Mouse (Mus musculus) bone marrow, adult 2 months (tissue): ENCODE data around the gene Ost4.

Experiments used
- CTCF ChIP-seq: fragments of 200-500 bp; IDR thresholded peaks from 2 replicates; pipeline ENCODE4 v1.5.1; 2011; ENCODE audit warnings: low read length, control low read depth; ENCODE audit not compliant: control insufficient read depth, insufficient read depth
- POLR2A ChIP-seq: fragments of 200-500 bp; IDR thresholded peaks from 2 replicates; pipeline ENCODE4 v1.6.1; 2011; ENCODE audit warnings: low read depth, mild to moderate bottlenecking, control low read depth, low read length, borderline replicate concordance; ENCODE audit not compliant: control insufficient read depth

DNA sequence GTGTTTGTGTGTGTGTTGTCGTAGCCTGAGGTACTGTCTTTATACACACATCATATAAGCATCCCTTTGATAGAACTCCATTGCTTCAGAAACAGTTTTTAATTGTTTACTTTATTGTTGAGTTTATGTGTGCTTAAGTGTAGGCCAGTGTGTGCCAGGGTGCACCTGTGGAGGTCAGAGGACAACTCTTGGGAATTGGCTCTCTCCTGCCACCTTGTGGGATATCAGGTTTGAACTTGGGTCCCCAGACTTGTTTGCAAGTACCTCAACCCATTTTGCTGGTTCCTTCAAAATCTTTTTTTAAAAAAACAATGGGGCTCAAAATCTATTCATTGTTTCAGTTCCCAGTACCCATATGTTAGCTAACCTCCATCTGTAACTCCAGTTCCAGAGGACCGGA lies 35.4 kb upstream of the Ost4 start:
- TF ChIP-seq POLR2A, result no peak
- TF ChIP-seq CTCF, result peak; percentile 38; the same call in 1 of the 2 replicates
